Mouse (Mus musculus) adrenal gland, adult 2 months (tissue): Measurements from ENCODE around the gene AI481877. TPM values are rescaled to one million over a fixed set of nuclear protein-coding genes. Genes with fewer than 3 reads are reported as not detected.

Experiments
- DNase-seq: peaks from one replicate; pipeline ENCODE4 v3.0.0; 2021
- polyA plus RNA-seq: library from polyadenylated mRNA; depleted of rRNA; stranded (reverse); fragments of >200 nt; gene quantifications from 2 replicates; pipeline ENCODE4 v1.2.3, GENCODE M21; 2012
- total RNA-seq, 2 experiments: library from RNA; stranded (reverse); gene quantifications; 2 replicates each; pipeline ENCODE4 v1.2.3; 2021

The AI481877 gene
- total and polyA plus RNA-seq, 3 experiments, result not detected

DNA sequence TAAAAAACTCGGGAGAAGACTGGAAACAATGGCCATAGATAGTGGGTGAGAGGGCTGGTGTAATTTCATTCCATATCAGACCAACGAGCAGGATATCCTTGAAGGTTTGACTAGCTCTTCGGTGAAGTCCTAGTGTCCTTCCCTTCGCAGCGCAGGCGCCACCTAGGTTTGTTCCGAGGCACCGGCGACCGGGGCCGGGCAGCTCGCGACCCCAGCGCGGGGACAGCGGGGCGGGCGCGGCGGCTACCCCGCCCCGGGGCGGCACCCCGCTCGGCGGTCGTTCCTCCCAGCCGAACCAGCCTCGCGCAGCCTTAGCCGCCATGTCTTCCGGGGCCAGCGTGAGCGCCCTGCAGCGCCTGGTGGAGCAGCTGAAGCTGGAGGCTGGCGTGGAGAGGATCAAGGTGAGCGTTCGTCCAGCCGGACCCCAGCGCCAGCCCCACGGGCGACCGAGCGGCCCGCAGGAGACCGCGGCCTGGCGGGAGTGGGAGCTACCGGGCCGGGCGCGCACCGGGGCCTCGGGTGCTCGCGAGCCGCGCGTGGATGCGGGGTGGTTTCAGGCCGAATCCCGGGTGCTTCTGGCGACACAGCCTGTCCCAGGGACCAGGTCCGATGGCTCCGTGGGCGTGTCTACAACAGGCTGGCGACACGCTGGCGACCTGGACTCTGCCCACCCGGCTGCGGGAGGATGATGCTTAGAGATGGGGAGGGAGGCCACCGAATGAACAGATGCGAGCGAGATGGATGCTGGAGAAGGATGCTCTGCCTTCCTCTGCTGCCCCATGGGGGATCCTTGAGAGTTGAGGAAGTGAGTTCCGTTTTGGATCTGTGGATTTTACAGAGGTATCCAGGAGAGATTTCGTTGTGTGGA is 103.6 kb downstream of the AI481877 start, which contains the start of gene Gng10:
TSS of gene Gng10 (plus strand) at position 171 of the 868 bp plus-strand sequence.
- DNase-seq, result peak; percentile 83

DNA sequence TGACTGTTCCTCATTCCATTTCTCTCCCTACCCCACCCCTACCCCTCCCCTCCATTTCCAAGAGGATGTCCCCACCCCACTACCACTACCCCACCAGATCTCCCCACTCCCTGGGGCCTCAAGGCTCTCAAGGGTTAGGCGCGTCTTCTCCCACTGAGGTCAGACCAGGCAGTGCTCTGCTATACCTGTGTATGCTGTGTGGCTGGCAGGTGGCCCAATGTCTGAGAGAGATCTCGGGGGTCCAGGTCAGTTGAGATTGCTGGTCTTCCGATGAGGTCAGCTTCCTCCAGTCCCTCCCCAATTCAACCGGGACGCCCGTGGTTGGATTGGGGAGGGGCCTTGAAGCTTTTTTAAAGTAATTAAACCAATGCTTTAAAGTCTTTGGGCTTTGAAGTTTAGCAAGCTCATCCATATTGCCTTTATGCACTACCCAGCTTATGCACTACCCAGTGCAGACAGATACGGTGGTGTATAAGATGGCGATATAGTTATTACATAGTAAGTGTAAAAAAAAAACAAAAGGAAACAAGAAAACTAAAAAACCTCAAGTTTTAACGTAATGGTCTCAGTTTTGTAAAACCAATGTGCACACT is 104.4 kb downstream of the AI481877 start:
- DNase-seq, result no peak

DNA sequence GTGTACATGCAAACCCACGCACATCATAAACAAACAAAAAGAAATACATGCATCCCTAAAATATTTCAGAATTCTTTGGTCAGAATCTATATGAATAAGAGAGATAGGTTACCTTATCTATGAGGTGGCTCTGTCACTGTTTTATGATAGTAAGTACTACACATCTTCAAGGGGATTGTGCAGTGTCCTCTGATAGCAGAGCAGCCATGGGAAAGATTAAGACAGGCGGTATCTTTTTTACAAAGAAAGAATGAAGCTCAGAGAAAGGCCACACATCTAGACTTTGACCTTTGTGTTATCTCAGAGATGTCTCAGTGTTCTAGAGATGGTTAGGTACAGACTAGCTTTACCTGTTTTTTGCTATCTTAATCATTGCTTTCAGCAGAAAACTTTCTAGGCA is 121.9 kb downstream of the AI481877 start:
- DNase-seq, result no peak

DNA sequence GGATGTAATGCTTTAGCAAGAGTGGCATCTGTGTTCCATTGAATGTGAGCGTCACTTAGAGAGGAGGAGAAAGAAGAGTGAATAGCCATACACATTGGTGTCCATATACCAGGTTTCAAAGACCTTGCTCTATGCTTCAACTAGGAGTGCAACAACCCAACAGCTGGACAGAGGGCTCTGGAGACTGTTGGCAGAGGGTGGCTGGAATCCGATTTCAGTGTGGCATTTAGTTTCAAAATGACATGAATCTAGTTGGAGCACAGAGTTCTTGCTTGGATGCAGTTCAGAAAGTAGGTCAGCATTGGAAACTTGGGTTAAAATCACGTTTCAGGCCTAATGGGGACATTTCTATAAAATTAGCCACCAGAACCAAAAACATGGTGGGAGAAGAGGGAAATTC is 123.6 kb downstream of the AI481877 start:
- DNase-seq, result no peak

DNA sequence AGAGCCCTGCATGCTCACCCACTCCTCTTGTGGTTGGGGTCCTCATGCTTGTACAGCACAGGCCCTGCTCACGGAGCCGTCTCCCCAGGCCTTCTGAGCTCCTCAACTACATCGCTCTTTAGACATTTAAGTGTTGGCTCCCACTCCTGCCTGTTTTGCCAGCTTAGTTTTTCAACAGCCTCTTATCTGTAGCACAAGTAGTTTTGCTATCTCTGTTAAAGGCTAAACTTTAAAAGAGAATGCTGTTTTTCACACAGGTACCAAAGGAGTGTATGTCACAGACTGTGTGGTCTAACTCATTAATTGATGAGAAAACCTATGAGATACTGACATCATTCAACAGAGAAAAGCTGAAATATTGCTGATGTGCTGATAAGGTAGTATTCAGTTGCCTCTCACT is 127.3 kb downstream of the AI481877 start:
- no peak for DNase-seq

DNA sequence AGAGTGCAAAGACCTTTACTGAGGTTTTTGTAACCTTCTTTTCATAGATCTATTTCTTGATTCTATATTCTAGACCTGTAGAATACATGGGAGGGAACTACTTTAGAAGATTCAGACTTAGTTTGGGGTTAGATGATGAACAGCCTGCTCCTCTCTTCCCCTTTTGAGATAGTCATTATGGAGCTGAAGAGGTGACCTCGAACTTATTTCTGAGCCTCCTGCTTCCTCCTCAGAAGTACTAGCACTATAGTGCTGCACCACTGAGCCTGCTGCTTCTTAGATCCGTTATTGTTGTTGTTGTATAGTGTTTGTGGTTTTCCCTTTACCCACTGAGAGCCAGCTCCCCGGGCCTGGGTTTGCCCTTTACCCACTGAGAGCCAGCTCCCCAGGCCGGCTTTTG is 129.1 kb downstream of the AI481877 start:
- no peak for DNase-seq

DNA sequence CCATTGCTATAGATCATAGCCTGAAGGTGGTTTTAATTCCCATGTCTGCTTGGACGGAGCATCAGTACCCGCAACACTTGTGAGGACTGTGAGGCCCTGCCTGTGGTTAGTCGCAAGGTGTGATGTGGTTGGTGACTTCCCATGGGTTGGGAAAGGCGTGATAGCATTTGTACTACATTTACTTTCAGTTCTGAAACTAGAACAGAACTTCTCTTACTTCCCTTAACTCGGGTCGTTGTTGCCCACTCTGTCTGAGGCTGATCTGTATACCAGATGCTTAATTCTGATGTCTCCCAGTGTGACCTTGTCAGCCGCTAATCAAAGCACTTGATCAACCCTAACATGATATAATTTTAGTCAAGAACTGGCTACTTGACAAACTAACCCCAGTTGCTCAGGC is 129.6 kb downstream of the AI481877 start:
- no peak for DNase-seq

DNA sequence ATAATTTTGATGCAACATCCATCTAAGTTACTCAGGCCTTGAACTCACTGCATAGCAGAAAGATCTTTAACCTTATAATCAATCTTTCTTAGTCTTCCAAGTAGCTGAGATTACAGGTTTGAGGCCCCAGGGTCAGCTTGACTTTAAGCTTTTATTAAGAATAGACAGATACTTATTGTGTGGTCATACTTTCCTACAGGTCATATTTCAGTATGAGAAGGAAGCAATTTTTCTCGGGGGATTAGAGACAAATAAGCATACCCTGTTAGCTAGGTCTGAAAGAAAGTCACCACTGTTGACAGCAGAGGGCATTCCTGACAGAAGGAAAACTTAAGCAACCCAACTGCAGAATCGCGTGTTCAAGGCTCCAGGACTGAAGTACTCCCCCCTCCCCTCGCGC is 130.8 kb downstream of the AI481877 start:
- no peak for DNase-seq

DNA sequence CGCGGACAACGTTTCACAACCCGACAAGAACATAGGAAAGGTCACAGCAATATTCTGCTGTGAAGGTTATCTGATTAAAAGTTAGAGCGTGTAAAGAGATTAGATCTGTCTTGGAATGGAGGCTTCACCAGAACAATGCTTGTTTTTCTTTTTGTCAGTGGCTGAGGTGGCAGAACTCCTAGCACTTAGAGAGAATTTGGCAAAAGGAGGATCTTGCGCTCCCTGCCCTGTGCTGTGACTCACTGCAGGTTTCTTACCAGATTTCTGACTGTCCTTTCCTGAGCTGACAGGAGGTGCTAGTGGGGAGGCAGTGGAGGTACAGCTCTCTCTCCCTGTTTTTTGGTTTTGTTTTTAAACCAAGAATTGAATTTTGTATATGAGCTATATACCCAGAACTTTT is 131.8 kb downstream of the AI481877 start:
- DNase-seq, result peak; percentile 58

DNA sequence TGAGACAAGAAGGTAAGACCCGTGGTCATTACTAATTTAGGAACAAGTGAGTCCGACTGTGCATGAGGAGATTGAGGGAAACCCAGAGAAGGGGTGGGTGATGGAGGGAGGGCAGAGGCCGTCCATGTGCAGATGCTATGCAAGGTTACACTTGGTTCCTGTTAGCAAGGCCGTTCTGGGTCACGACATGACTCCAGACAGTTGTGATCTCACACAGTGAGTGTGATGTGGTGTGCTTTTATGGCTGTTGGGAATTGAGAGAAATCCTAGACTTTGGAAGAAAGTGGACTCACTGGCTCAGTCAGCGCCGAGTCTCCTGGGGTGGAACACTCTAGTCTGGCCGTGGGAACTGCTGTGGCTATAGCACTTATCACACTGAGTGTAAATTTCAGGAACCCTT is 132.6 kb downstream of the AI481877 start:
- DNase-seq, result no peak

DNA sequence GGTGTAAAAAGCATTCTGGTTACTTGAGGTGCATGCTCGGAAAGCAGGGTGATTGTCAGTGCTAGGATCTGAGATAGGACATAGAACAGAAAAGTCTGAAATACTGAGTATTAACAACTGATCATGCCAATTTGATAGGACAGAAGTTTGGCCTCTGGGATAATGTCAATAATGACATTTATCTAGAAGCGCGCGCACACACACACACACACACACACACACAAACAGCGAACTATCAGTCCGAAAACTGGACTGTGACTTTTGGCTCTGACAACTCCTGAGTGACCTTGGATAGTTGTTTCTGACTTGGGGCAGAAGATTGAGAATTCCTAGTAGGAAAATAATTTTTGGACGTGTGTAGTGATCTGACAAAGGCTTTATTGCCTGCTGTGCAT is 135.0 kb downstream of the AI481877 start:
- DNase-seq, result peak; percentile 30

DNA sequence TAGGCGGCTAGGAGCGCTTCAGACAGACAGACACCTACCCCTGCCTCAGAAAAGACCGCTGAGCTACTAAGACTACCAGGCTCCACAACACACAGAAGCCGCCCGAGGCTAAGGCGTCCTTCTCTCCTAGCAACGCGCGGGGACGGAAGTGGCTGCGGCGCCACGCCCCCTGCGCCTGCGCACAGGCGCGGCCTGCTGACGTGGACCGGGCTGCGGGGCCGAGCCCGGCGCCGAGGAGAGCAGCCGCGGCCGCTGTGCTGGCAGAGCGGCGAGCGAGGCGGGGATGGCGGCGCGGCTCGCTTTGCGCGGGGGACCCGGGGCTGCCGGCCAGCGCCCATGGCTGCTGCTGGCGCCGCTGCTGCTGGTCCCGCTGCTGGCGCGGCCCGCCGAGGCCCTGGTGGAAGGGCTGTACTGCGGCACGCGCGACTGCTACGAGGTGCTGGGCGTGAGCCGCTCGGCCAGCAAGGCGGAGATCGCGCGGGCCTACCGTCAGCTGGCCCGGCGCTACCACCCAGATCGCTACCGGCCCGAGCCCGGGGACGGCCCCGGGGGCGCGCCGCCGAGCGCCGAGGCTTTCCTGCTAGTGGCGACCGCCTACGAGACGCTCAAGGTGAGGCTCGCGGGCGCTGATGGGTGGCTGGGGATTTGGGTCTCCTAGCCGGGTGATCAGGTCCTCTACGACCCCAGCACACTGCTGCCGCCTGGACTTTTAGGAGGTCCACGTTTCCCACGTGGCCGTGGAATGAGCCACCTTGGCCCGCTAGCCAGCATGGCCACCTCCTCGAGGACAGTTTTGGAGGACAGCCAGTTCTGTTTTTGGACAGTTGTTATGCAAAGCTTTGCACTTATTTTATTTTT is 135.6 kb downstream of the AI481877 start, which contains the start of gene Gm20503:
TSS of gene Gm20503 (plus strand) at position 263 of the 858 bp plus-strand sequence.
- peak; percentile 96 for DNase-seq

DNA sequence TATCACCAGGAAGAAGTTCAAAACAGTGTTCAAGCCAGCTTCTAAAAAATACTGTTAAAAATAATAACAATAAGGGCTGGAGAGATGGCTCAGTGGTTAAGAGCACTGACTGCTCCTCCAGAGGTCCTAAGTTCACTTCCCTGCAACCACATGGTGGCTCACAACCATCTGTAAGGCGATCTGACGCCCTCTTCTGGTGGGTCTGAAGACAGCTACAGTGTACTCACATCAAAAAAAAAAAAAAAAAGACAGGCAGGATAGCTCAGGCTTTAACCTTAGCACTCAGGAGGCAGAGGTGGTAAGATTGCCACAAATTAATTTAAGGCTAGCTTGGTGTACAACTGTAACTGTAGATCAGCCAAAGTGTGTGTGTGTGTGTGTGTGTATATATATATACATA is 138.2 kb downstream of the AI481877 start:
- DNase-seq, result peak; percentile 37

DNA sequence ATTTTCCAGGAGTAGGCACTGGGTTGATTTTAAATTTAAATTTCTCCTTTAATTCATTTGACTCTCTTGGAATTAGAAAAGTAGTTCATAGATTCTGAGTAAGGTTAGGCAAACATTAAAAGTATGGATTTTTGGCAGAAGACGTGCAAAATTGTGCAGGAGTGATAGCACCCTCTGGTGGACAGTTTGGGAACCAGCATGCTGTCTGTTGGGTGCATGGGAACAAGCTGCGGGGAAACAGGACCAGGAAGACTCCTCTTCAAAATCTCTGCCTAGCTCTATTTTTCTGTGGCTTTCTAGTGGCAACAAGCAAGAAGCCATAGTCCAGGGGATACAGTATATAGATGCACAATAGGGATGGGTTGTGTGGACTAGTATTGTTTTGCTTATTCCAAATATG is 139.1 kb downstream of the AI481877 start:
- DNase-seq, result peak; percentile 73

DNA sequence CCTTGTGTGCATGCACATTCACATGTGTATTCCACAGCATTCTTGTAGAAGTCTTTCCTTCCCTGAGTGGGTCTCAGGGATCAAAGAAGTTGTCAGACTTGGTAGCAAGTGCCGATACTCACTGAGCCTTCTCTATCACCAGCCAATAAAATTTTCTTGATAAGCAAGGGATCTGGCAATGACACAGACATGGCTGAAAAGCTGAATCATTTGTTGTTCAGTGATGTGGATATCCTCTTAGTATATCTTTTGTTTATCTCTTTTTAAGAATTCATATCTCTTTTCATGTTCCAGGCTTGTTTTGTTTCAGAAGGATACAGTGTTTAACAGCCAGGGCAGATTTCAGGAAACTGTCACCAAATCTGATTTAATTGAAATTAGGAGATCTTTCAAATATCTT is 140.1 kb downstream of the AI481877 start:
- DNase-seq, result no peak

DNA sequence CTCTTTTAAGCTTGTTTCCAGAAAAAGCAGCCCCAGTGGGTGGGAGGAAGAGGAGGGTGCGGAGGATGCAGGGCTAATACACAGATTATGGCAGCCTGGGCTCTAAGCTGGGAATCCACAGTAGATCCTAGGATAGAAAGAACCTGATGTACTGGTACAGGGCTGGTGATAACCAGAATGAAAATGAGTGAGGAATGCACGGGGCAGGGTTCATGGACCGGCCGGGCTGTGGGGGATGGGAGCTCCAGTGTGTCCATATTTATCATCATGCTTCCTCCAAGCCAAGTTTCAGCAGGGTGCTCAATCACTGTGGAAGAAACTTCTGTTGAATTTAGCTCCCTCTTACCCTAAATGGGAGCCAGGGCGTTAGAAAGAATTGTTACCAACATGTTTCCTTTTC is 141.7 kb downstream of the AI481877 start:
- DNase-seq, result no peak

DNA sequence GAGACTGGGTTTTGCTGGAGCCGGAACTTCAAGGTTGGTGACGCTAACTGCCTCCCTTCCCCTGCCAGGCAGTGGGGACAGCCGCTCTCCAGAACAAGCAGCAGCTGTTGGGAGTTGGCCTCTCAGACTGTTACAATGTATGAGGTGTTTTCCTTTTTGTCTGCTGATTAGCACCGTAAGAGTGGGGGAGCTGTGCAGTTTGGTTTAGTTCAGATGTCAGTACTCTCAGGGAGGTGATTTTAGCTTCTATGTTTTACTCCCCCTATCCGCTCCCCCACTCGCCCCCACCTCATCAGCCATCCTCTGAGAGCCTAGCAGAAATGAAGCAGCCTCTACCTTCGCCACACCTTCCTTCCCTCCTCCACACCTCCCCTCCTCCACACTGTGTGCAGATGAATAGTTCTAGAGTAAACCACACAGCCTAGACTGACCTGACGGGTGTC is 143.5 kb downstream of the AI481877 start:
- peak; percentile 63 for DNase-seq

DNA sequence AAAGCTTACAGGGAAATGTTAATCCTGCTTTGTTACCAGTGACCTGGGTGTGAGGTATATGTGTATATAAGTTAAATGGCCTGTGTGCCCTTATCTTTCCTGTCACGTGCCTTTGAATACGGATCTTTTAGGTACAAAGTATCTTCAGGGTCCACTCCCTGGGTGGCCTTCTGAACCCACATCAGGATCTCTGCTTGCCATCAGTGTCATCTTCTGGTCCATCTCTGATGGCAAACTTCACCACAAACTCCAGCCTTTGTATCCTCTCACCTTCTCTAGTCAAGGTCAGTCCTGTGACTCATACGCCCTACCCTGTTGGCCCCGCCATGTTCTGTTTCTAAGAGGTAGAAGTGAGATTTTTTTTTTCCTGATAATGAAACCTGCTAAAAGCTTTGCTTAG is 144.0 kb downstream of the AI481877 start, which contains the start of gene Dnajc25:
TSS of gene Dnajc25 (plus strand) at position 301 of the 400 bp plus-strand sequence.
- DNase-seq, result peak; percentile 23
